Comparison of ENCODE assay signal across 15 mouse cellular contexts in genomic region chr3:127376901-127377460, GRCm38 (mm10).
DNase-seq lines count a peak whose midpoint lies in the region; ATAC-seq and TF ChIP-seq lines count a peak whose summit lies in the region.
"Had no signal": no experiment of that assay in that cellular context is flagged by ENCODE, and none has a peak within 500 bp of the region (broad histone marks: within the 10 kb centered on the region; RNA-seq: fewer than 3 reads in every experiment).

No protein-coding gene starts in this region.

- DNase-seq in heart, adult 11 months = peak; percentile 74
- DNase-seq in MN1 (ENCODE audit: low spot score) = peak; percentile 11
- peak; percentile 74 for DNase-seq in brain, embryonic 14.5 days (ENCODE audit: low read depth)
- DNase-seq in layer of hippocampus, postnatal 14 days (ENCODE audit: low spot score in 2 of 2) = peak; percentile 28 to 56
- DNase-seq in lung, postnatal 10 days = no peak
- DNase-seq in heart, postnatal 14 days = no peak
- DNase-seq: kidney, adult 8-10 months; kidney, postnatal 4 days; right cerebral cortex, postnatal 4 days; thymus, postnatal 25 days had no signal

- H3K27ac ChIP-seq in heart, embryonic 12.5 days (ENCODE audit: poor library complexity, severe bottlenecking) = no peak overlapping the region
- H3K27ac ChIP-seq: limb, embryonic 13.5 days; liver, embryonic 14.5 days had no signal

- intact Hi-C loops in heart, postnatal 14 days (cut with DNase I) = loop anchor here (1.0 kb wide), 1 partner anchor 23 kb away; no protein-coding TSS in a partner anchor

- H3K4me1 ChIP-seq in heart, embryonic 12.5 days (replicated peaks) = no peaks in the 10 kb centered on the region

- H3K9ac ChIP-seq in heart, embryonic 12.5 days = no peak overlapping the region
- H3K9ac ChIP-seq: limb, embryonic 13.5 days; liver, embryonic 14.5 days; midbrain, embryonic 15.5 days had no signal

- 82% methylated on average over 8 of the region's 8 CpGs for WGBS in heart, embryonic 12.5 days

- no peak overlapping the region for H3K4me3 ChIP-seq in heart, embryonic 12.5 days
- H3K4me3 ChIP-seq: limb, embryonic 13.5 days; midbrain, embryonic 15.5 days had no signal

- H3K36me3 ChIP-seq in heart, embryonic 12.5 days = no peaks in the 10 kb centered on the region
- H3K36me3 ChIP-seq: limb, embryonic 13.5 days; midbrain, embryonic 15.5 days had no signal

- no peak overlapping the region for H3K4me2 ChIP-seq in heart, embryonic 12.5 days
- H3K4me2 ChIP-seq: limb, embryonic 13.5 days; midbrain, embryonic 15.5 days had no signal

- TF ChIP-seq POLR2A in brain, embryonic 14.5 days (IDR thresholded peaks at IDR 0.05; ENCODE audit: borderline replicate concordance, extremely low read depth, insufficient read depth, insufficient read length, poor library complexity, severe bottlenecking) = no peak

- no peaks in the 10 kb centered on the region for H3K9me3 ChIP-seq in heart, embryonic 12.5 days (replicated peaks)
- H3K9me3 ChIP-seq: limb, embryonic 13.5 days; midbrain, embryonic 15.5 days had no signal

- no peaks in the 10 kb centered on the region for H3K27me3 ChIP-seq in heart, embryonic 12.5 days (replicated peaks)
- H3K27me3 ChIP-seq: limb, embryonic 13.5 days; midbrain, embryonic 15.5 days had no signal

- TF ChIP-seq CTCF in brain, embryonic 14.5 days (IDR thresholded peaks at IDR 0.05; ENCODE audit: borderline replicate concordance, extremely low read depth, insufficient read depth, insufficient read length) = no peak

- ATAC-seq in heart, embryonic 12.5 days (ENCODE audit: insufficient number of reproducible peaks, low FRiP score) = no peak
- ATAC-seq: inflammation-experienced regulatory T-cells, adult 6 months; midbrain, embryonic 15.5 days had no signal

Comparison
In these comparisons a context has a peak if more than half of its experiments do, and no peak if none do; other contexts are left out.
1. DNase-seq: peak in heart, adult 11 months (single experiment), MN1 (single experiment), brain, embryonic 14.5 days (single experiment) and layer of hippocampus, postnatal 14 days (2 of 2); none in lung, postnatal 10 days (single experiment) and heart, postnatal 14 days (0 of 2).